Mouse (Mus musculus): ENCODE measurements around the gene Vav3. TPM values are rescaled to one million over a fixed set of nuclear protein-coding genes. Genes with fewer than 3 reads are reported as not detected.

Gene Vav3
- polyA plus RNA-seq, 1 experiment from 2014 or later = 3.3 TPM

DNA sequence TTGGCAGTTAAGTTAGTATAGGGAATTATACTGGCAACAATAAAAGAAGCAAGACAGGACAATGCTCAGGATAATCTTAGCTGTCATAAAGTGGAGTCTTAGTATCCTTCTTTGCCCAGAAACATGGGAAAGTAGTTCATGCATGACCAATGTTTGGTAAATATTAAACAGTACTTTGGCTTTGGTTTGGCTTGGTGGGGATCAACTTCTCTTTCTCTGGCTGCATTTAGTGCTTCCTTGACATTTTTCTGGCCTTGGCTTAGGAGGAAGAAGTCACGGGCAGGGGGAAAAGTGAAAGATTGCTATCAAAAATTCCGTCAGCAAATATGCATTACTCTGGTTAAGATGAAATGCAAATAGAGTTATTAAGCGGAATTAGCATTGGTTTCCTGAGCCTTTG, 197.2 kb downstream of the Vav3 start:
- H3K4me1 ChIP-seq (ENCODE audit: control insufficient read depth, insufficient read depth, low read length) = no peaks in the 10 kb centered on the region
- H3K9ac ChIP-seq (ENCODE audit: low read length) = no peak overlapping the region
- no peaks in the 10 kb centered on the region for H3K27me3 ChIP-seq (ENCODE audit: control insufficient read depth, insufficient read depth, low read length)
- no peak for ATAC-seq (ENCODE audit: insufficient number of reproducible peaks, low FRiP score, low TSS enrichment, low read depth)
- DNase-seq (ENCODE audit: low spot score) = no peak
- H3K4me3 ChIP-seq (ENCODE audit: low read depth, low read length) = no peak overlapping the region
- H3K4me2 ChIP-seq (ENCODE audit: low read depth, severe bottlenecking) = no peak overlapping the region
- H3K27ac ChIP-seq (replicated peaks; ENCODE audit: low read depth, low read length) = no peak overlapping the region
- 86% methylated on average over 3 of the region's 3 CpGs for WGBS
- H3K9me3 ChIP-seq (ENCODE audit: control insufficient read depth, low read length) = no peaks in the 10 kb centered on the region
- no peaks in the 10 kb centered on the region for H3K36me3 ChIP-seq (ENCODE audit: control insufficient read depth, insufficient read depth, low read length)

DNA sequence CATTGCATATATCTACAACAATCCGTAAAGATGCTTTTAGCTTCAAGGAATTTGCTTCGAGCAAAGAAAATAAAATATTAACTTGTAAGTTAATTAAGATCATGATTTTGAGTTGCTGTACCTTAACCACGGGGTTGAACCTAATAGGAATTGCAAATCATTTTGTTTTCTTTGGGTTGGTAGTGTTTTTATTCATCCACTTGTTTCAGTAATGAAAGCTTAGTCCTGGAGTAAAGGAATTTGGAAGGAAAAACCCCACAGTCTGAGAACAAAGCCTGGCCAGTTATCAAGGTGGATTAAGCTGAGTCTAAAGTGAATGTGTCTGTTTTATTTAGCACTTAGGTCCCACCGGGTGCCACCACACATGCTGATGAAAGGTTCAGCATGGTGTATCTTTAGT, 199.6 kb downstream of the Vav3 start:
- H3K4me3 ChIP-seq (ENCODE audit: low read depth, low read length) = no peak overlapping the region
- H3K4me1 ChIP-seq (ENCODE audit: control insufficient read depth, insufficient read depth, low read length) = no peaks in the 10 kb centered on the region
- H3K27ac ChIP-seq (replicated peaks; ENCODE audit: low read depth, low read length) = no peak overlapping the region
- H3K4me2 ChIP-seq (ENCODE audit: low read depth, severe bottlenecking) = no peak overlapping the region
- H3K36me3 ChIP-seq (ENCODE audit: control insufficient read depth, insufficient read depth, low read length) = no peaks in the 10 kb centered on the region
- H3K9ac ChIP-seq (ENCODE audit: low read length) = no peak overlapping the region
- ATAC-seq (ENCODE audit: insufficient number of reproducible peaks, low FRiP score, low TSS enrichment, low read depth) (no peak), DNase-seq (ENCODE audit: low spot score) (no peak)
- WGBS = 58% methylated on average over 4 of the region's 4 CpGs
- H3K27me3 ChIP-seq (ENCODE audit: control insufficient read depth, insufficient read depth, low read length) = no peaks in the 10 kb centered on the region
- no peaks in the 10 kb centered on the region for H3K9me3 ChIP-seq (ENCODE audit: control insufficient read depth, low read length)

GRCm38 (mm10) chr3:109544476-109545221, 204.2 kb downstream of the Vav3 start:
- H3K9me3 ChIP-seq (ENCODE audit: control insufficient read depth, low read length) = no peaks in the 10 kb centered on the region
- H3K36me3 ChIP-seq (ENCODE audit: control insufficient read depth, insufficient read depth, low read length) = no peaks in the 10 kb centered on the region
- no peak overlapping the region for H3K4me2 ChIP-seq (ENCODE audit: low read depth, severe bottlenecking)
- no peak overlapping the region for H3K4me3 ChIP-seq (ENCODE audit: low read depth, low read length)
- 71% methylated on average over 7 of the region's 7 CpGs for WGBS
- no peak overlapping the region for H3K9ac ChIP-seq (ENCODE audit: low read length)
- no peak for DNase-seq (ENCODE audit: low spot score)
- no peaks in the 10 kb centered on the region for H3K27me3 ChIP-seq (ENCODE audit: control insufficient read depth, insufficient read depth, low read length)
- no peak for ATAC-seq (ENCODE audit: insufficient number of reproducible peaks, low FRiP score, low TSS enrichment, low read depth)
- no peak overlapping the region for H3K27ac ChIP-seq (replicated peaks; ENCODE audit: low read depth, low read length)
- H3K4me1 ChIP-seq (ENCODE audit: control insufficient read depth, insufficient read depth, low read length) = no peaks in the 10 kb centered on the region

GRCm38 (mm10) chr3:109557329-109557728, 216.9 kb downstream of the Vav3 start:
- no peak overlapping the region for H3K4me2 ChIP-seq (ENCODE audit: low read depth, severe bottlenecking)
- ATAC-seq (ENCODE audit: insufficient number of reproducible peaks, low FRiP score, low TSS enrichment, low read depth) = no peak

GRCm38 (mm10) chr3:109561295-109561694, 220.8 kb downstream of the Vav3 start:
- H3K27ac ChIP-seq (replicated peaks; ENCODE audit: low read depth, low read length) = no peak overlapping the region
- H3K27me3 ChIP-seq (ENCODE audit: control insufficient read depth, insufficient read depth, low read length) = no peaks in the 10 kb centered on the region
- ATAC-seq (ENCODE audit: insufficient number of reproducible peaks, low FRiP score, low TSS enrichment, low read depth) = no peak
- WGBS = 75% methylated on average over 4 of the region's 4 CpGs
- H3K36me3 ChIP-seq (ENCODE audit: control insufficient read depth, insufficient read depth, low read length) = no peaks in the 10 kb centered on the region
- no peak overlapping the region for H3K9ac ChIP-seq (ENCODE audit: low read length)
- no peak for DNase-seq (ENCODE audit: low spot score)
- no peak overlapping the region for H3K4me3 ChIP-seq (ENCODE audit: low read depth, low read length)
- H3K4me1 ChIP-seq (ENCODE audit: control insufficient read depth, insufficient read depth, low read length) = no peaks in the 10 kb centered on the region
- no peak overlapping the region for H3K4me2 ChIP-seq (ENCODE audit: low read depth, severe bottlenecking)
- no peaks in the 10 kb centered on the region for H3K9me3 ChIP-seq (ENCODE audit: control insufficient read depth, low read length)

More at GRCm38 (mm10) chr3:109557329-109557728, 216.9 kb downstream of the Vav3 start:
- Histone ChIP-seq H3K27me3 (ENCODE audit: control insufficient read depth, insufficient read depth, low read length) (no peaks in the 10 kb centered on the region), H3K9me3 (ENCODE audit: control insufficient read depth, low read length) (no peaks in the 10 kb centered on the region), H3K4me1 (ENCODE audit: control insufficient read depth, insufficient read depth, low read length) (no peaks in the 10 kb centered on the region), H3K9ac (ENCODE audit: low read length) (no peak overlapping the region), H3K4me3 (ENCODE audit: low read depth, low read length) (no peak overlapping the region), H3K36me3 (ENCODE audit: control insufficient read depth, insufficient read depth, low read length) (no peaks in the 10 kb centered on the region), H3K27ac (replicated peaks; ENCODE audit: low read depth, low read length) (no peak overlapping the region)
- WGBS = 39% methylated on average over 2 of the region's 2 CpGs
- DNase-seq (ENCODE audit: low spot score) = no peak

GRCm38 (mm10) chr3:109561776-109562175, 221.3 kb downstream of the Vav3 start:
- no peak overlapping the region for H3K4me3 ChIP-seq (ENCODE audit: low read depth, low read length)
- no peaks in the 10 kb centered on the region for H3K9me3 ChIP-seq (ENCODE audit: control insufficient read depth, low read length)
- H3K27ac ChIP-seq (replicated peaks; ENCODE audit: low read depth, low read length) = no peak overlapping the region
- H3K4me1 ChIP-seq (ENCODE audit: control insufficient read depth, insufficient read depth, low read length) = no peaks in the 10 kb centered on the region
- DNase-seq (ENCODE audit: low spot score) (no peak), ATAC-seq (ENCODE audit: insufficient number of reproducible peaks, low FRiP score, low TSS enrichment, low read depth) (no peak)
- H3K4me2 ChIP-seq (ENCODE audit: low read depth, severe bottlenecking) = no peak overlapping the region
- no peak overlapping the region for H3K9ac ChIP-seq (ENCODE audit: low read length)
- no peaks in the 10 kb centered on the region for H3K27me3 ChIP-seq (ENCODE audit: control insufficient read depth, insufficient read depth, low read length)
- H3K36me3 ChIP-seq (ENCODE audit: control insufficient read depth, insufficient read depth, low read length) = no peaks in the 10 kb centered on the region
- WGBS = 73% methylated on average over 7 of the region's 7 CpGs

DNA sequence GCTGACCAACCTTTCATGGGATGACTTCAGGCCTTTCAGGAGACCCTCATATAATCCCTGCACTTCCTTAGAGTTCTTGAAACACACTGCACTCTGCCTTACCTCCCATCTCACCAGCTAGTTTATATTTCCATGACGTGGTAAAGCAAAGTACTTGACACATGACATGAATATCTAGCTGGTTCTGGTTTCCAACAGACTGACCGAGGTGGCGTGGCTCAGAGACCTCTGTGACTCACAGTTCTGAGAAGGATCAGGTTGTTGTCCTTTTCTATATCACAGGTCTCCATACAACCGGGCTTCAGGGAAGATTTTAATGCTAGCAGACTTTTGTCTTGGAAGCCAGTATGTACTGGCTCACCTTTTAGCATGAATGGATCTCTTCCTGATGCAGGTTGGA, 221.8 kb downstream of the Vav3 start:
- Histone ChIP-seq H3K27ac (replicated peaks; ENCODE audit: low read depth, low read length) (no peak overlapping the region), H3K27me3 (ENCODE audit: control insufficient read depth, insufficient read depth, low read length) (no peaks in the 10 kb centered on the region), H3K4me2 (ENCODE audit: low read depth, severe bottlenecking) (no peak overlapping the region), H3K36me3 (ENCODE audit: control insufficient read depth, insufficient read depth, low read length) (no peaks in the 10 kb centered on the region), H3K4me1 (ENCODE audit: control insufficient read depth, insufficient read depth, low read length) (no peaks in the 10 kb centered on the region), H3K9ac (ENCODE audit: low read length) (no peak overlapping the region), H3K4me3 (ENCODE audit: low read depth, low read length) (no peak overlapping the region), H3K9me3 (ENCODE audit: control insufficient read depth, low read length) (no peaks in the 10 kb centered on the region)
- WGBS = 86% methylated on average over 4 of the region's 4 CpGs
- DNase-seq (ENCODE audit: low spot score) (no peak), ATAC-seq (ENCODE audit: insufficient number of reproducible peaks, low FRiP score, low TSS enrichment, low read depth) (no peak)

DNA sequence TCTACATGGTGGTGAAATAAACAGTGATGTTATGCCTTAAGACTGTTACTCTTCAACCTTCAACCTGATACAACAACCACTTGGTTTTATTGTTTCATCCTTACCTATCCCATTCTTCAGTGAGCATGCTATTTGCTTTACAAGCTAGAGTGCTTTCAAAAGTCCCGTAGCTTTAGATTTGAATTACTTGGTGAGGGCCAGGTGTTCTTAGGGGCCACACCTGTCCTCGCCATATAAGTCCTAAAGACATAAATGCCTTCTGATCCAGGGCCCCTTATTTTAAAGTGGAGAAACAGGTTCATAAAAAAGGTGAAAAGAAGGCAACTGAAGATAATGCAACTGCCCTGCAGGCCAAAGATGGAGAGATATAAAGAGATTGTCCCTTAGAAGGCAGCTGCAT, 224.0 kb downstream of the Vav3 start:
- ATAC-seq (ENCODE audit: insufficient number of reproducible peaks, low FRiP score, low TSS enrichment, low read depth) (no peak), DNase-seq (ENCODE audit: low spot score) (no peak)
- Histone ChIP-seq H3K4me3 (ENCODE audit: low read depth, low read length) (no peak overlapping the region), H3K27ac (replicated peaks; ENCODE audit: low read depth, low read length) (no peak overlapping the region), H3K27me3 (ENCODE audit: control insufficient read depth, insufficient read depth, low read length) (no peaks in the 10 kb centered on the region), H3K9me3 (ENCODE audit: control insufficient read depth, low read length) (no peaks in the 10 kb centered on the region), H3K9ac (ENCODE audit: low read length) (no peak overlapping the region), H3K36me3 (ENCODE audit: control insufficient read depth, insufficient read depth, low read length) (no peaks in the 10 kb centered on the region), H3K4me1 (ENCODE audit: control insufficient read depth, insufficient read depth, low read length) (no peaks in the 10 kb centered on the region), H3K4me2 (ENCODE audit: low read depth, severe bottlenecking) (no peak overlapping the region)
- WGBS = 87% methylated on average over 2 of the region's 2 CpGs

Measured in limb, embryonic 11.5 days (tissue).